Mouse (Mus musculus): ENCODE measurements around the gene Npffr2. TPM values are rescaled to one million over a fixed set of nuclear protein-coding genes. Genes with fewer than 3 reads are reported as not detected.
"Not testable (repeated sequence)": the region's sequence is repeated elsewhere in the genome, so short reads cannot be mapped to it uniquely, and the experiment has no call there.

Gene Npffr2
- not detected for total RNA-seq (2021)

DNA sequence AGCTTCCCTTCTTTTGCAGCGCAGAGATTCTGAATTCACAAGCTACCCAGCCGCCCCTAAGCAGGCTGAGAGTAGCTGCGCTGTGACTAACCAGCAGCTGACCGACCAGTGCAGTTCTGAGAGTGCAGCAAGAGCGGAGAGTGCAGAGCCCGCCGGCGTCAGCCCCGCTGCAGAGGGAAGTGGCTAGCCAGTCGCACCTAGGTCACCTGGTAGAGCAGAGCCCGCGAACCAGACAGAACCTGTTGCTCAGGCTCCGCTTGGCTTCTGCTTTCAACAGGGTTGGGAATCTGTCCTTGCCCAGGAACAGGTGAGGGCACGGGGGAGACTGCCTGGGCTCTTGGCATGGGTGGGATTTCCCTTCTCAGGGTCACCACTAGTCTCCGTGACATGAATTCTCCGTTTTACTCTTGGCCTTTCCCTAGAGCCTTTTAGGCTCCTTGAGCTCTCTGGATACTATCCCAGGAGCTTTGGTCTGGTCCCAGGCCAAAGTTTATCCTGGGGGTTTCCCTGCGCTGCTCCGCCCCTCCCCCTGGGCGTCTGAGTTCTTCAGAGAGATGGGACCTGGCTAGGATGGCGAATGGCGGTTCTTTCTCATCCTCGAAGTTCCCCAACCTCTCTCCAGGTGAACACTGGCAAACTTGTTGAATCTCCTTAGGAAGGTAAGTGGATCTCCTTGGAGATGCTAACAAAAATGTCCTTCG lies at the start of gene Npffr2:
TSS of gene Npffr2 (plus strand) at position 552 of the 701 bp plus-strand sequence.
- peak; percentile 20 for DNase-seq

- no peak for DNase-seq
Measured at GRCm38 (mm10) chr5:89492560-89492959, 34.7 kb upstream of the Npffr2 start.

- no peak for DNase-seq
Measured at GRCm38 (mm10) chr5:89500182-89500581, 27.0 kb upstream of the Npffr2 start.

GRCm38 (mm10) chr5:89518641-89519040 lies 8.6 kb upstream of the Npffr2 start:
- no peak for DNase-seq

- DNase-seq = no peak
Measured at GRCm38 (mm10) chr5:89526181-89526778, 949 bp upstream of the Npffr2 start.

DNA sequence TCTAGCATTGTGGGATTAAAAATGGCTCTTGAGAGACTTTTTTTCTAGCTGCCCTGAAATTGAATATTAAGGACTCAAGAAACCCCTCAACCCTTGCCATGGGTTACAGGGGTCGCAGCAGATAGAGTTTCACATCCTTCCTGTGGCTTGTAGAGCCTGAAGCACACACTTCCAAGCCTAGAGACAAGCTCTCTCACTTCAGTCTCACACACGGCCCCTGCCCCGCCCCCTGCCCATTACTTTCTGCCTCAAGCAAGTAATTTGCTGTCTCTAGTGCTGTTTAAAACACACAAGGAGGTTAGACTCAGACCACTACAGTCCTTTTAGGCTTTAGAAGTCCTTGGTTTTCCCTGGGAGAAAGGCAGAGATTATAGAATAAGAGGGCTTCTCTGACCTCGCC lies 1.7 kb downstream of the Npffr2 start:
- DNase-seq = no peak

DNA sequence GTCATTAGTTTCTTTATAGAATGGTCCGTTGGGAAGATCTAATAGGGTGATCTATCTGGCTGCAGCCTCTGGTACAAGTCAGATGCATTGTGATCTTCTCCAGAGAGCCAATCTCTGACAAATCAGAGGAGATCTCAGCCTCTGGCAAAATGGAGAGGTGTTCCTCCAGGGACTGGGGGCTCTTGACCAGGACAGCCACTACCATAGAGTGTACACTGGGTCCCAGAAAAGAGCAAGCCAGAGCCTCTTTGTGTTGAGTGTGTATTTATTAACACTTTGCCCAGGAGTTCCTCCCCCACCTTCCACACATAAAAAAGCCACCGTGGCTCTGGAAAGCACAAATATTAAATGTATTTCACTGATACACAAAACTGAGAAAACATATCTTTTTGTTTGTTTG lies 2.2 kb downstream of the Npffr2 start:
- no peak for DNase-seq

- DNase-seq = no peak
Measured at GRCm38 (mm10) chr5:89536018-89536417, 8.8 kb downstream of the Npffr2 start.

DNA sequence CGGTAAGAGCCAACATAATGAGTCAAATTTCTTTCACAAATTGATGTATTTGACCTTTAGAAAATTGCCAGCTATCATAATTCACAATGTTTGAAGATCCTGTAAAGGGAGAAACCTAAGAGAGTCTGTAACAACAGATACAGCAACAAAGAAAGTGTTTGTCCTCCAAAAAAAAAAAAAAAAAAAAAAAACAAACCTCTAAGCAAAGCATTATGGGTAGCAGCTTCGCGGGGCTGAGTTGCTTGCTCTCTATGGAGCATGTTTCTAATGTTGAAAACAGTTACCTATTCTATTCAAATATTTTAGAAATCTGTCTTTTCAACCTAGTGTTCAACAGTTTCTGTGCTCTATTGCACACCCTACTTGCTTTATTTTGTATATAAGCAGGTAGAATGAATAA lies 15.2 kb downstream of the Npffr2 start:
- no peak for DNase-seq

GRCm38 (mm10) chr5:89543476-89543875 lies 16.2 kb downstream of the Npffr2 start:
- DNase-seq = peak; percentile 70

DNA sequence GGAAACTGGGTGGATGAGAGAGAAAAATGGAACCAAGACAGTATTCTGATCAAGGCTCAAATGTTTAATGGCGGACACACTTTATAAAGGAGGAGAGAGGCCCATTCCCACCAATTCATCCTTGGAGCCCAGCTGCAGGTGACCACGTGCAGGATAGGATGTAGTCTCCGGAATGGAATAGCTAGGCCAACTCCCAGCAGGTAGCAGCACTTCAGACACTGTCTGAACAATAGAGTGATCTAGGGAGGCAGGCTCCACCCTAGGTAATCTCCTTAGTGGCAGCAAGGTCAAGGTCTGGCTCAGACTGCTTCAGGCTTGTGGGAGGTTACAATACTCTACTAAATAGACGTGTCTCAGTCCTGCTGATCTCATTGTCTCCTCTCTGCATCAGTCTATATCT lies 31.9 kb downstream of the Npffr2 start:
- not testable (repeated sequence) for DNase-seq

- DNase-seq = no peak
Measured at GRCm38 (mm10) chr5:89561381-89561780, 34.2 kb downstream of the Npffr2 start.

- no peak for DNase-seq
Measured at GRCm38 (mm10) chr5:89578678-89579077, 51.4 kb downstream of the Npffr2 start.

- no peak for DNase-seq
Measured at GRCm38 (mm10) chr5:89579181-89579580, 52.0 kb downstream of the Npffr2 start.

GRCm38 (mm10) chr5:89581143-89581542 lies 53.9 kb downstream of the Npffr2 start:
- no peak for DNase-seq

GRCm38 (mm10) chr5:89581742-89582366 lies 54.6 kb downstream of the Npffr2 start:
- DNase-seq = no peak

GRCm38 (mm10) chr5:89585021-89585420 lies 57.8 kb downstream of the Npffr2 start:
- no peak for DNase-seq

DNA sequence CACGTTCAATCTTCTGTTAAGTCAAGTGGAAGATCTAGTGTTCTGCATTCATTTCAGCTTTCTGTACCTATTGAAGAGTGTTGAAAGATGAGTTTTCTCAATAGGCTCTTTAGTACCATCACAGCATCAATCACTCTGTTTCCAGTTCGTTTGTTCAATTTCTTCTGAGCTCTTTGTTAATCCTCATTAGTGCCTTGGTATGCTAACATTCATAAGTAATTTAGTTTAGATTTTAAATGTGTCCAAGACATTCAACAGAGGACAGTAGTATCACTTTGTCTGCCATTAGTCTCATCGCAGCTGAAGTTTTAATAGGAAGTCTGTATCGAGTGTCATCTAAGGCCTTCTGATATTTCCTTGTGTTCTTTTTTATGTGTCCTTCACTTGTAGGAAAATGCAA lies 65.1 kb downstream of the Npffr2 start:
- DNase-seq = no peak

GRCm38 (mm10) chr5:89611322-89612015 lies 84.2 kb downstream of the Npffr2 start:
- no peak for DNase-seq

- no peak for DNase-seq
Measured at GRCm38 (mm10) chr5:89612262-89612661, 85.0 kb downstream of the Npffr2 start.

DNA sequence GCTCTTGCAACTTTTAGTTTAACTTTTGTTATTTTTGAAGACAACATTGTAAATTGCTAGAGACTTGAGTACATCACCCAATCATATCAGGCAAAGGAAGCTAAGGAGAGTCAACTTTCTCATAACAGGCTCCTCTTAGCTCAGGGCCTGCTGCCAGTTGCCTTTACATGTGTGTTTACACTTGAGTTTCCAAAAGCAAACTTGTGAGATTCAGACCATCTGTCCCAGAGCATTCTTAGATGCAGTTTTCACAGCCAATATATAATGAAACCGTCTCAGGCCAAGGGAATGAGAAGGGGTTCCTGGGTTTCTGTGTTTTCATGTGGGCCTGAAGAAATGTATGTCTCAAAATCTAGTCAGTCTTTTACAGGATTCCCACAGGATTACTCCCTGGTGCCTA lies 104.4 kb downstream of the Npffr2 start:
- DNase-seq = no peak
